In the genomic region with DNA sequence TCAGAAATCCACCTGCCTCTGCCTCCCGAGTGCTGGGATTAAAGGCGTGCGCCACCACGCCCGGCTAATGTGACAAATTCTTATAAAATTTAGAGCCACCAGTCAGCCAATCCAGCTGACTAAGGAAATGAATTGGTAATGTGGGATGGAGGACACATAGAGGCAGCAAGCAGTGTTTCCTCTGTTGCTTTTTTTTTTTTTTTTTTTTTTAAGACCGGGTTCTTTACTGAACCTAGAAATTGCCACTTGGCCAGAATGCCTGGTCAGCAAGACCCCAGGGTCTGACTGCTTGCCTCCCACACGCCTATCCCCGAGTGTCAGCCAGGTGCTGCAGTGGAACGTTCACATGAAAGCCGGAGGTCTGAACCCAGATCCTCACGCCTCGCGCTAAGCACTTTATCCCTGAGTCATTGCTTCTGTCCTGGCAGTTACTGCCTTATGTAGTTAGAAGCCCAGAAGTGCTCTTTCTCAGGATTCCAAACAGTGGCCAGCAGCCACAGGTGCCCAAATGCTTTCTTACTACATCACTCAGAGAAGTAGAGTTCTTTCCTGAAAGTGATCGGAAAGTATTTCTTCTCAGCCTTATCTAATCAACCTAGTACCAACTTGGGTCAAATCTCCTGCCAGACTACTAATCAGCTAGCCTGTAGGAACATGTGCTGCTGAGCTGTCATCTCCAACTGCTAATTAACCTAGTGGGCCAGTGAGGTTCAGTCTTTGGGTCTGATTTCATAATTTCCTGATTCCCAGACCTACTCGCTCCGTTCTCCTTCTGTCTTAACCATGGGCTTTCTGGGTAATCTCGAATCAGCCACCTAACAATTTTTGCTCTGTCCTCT, we compare ENCODE assay signal across 11 mouse cellular contexts. TPM values are rescaled to one million over a fixed set of nuclear protein-coding genes. Genes with fewer than 3 reads are reported as not detected.
DNase-seq lines count a peak whose midpoint lies in the region; ATAC-seq and TF ChIP-seq lines count a peak whose summit lies in the region.
"Had no signal": no experiment of that assay in that cellular context is flagged by ENCODE, and none has a peak within 500 bp of the region (broad histone marks: within the 10 kb centered on the region; RNA-seq: fewer than 3 reads in every experiment).

No protein-coding gene starts in this region.

- H3K36me3 ChIP-seq in forebrain, embryonic 11.5 days (ENCODE audit: control insufficient read depth, insufficient read depth, low read length) = no peaks in the 10 kb centered on the region
- H3K36me3 ChIP-seq: heart, embryonic 15.5 days; midbrain, embryonic 12.5 days had no signal

- H3K4me2 ChIP-seq in forebrain, embryonic 11.5 days (ENCODE audit: low read depth, low read length, severe bottlenecking) = no peak overlapping the region
- H3K4me2 ChIP-seq: heart, embryonic 15.5 days; midbrain, embryonic 12.5 days had no signal

- H3K4me1 ChIP-seq in forebrain, embryonic 11.5 days (replicated peaks; ENCODE audit: control insufficient read depth, insufficient read depth, low read length) = 0 out of 2 replicates have a peak, but pooled peaks cover 2% of the 10 kb centered on the region

- H3K27ac ChIP-seq in forebrain, embryonic 11.5 days (ENCODE audit: low read depth, low read length) = no peak overlapping the region
- H3K27ac ChIP-seq in layer of hippocampus, adult 2 months = no peak overlapping the region
- H3K27ac ChIP-seq: heart, embryonic 15.5 days; midbrain, embryonic 12.5 days had no signal

- ATAC-seq in CD4-positive, CD25-positive, alpha-beta regulatory T cell, adult 4 months = peak; percentile 6
- peak; percentile 72 for ATAC-seq in granulocyte monocyte progenitor cell, adult 5-6 weeks (replicated peaks; ENCODE audit: poor library complexity, severe bottlenecking)
- no peak for ATAC-seq in forebrain, embryonic 11.5 days (replicated peaks; ENCODE audit: low FRiP score)

- H3K9me3 ChIP-seq in forebrain, embryonic 11.5 days (ENCODE audit: control insufficient read depth, low read length) = no peaks in the 10 kb centered on the region
- H3K9me3 ChIP-seq: heart, embryonic 15.5 days; midbrain, embryonic 12.5 days had no signal

- peak; percentile 13 for DNase-seq in 3134 (ENCODE audit: extremely low read depth, insufficient read length, low spot score)
- DNase-seq in naive thymus-derived CD4-positive, alpha-beta T cell, adult 2 months (ENCODE audit: low read depth) = peak; percentile 62
- DNase-seq in forebrain, embryonic 11.5 days (ENCODE audit: low spot score) = no peak
- no peak for DNase-seq in layer of hippocampus, adult 2 months (ENCODE audit: low spot score in 2 of 2)
- DNase-seq in urinary bladder, adult 2 months (ENCODE audit: low spot score) = no peak
- DNase-seq: cerebellum, postnatal 25 days; kidney, adult 2 months had no signal

- no peak overlapping the region for H3K9ac ChIP-seq in forebrain, embryonic 11.5 days (ENCODE audit: low read length)
- H3K9ac ChIP-seq: heart, embryonic 15.5 days; midbrain, embryonic 12.5 days had no signal

- H3K4me3 ChIP-seq in forebrain, embryonic 11.5 days (ENCODE audit: low read depth, low read length) = no peak overlapping the region
- no peak overlapping the region for H3K4me3 ChIP-seq in layer of hippocampus, adult 2 months
- H3K4me3 ChIP-seq: heart, embryonic 15.5 days; midbrain, embryonic 12.5 days had no signal

- no peaks in the 10 kb centered on the region for H3K27me3 ChIP-seq in forebrain, embryonic 11.5 days (ENCODE audit: control insufficient read depth, insufficient read depth, low read length)
- H3K27me3 ChIP-seq: heart, embryonic 15.5 days; midbrain, embryonic 12.5 days had no signal

- no peak for TF ChIP-seq CTCF in layer of hippocampus, adult 2 months (conservative IDR thresholded peaks at IDR 0.05)

- WGBS in forebrain, embryonic 11.5 days = 93% methylated on average over 17 of the region's 17 CpGs

RNA-seq across cellular contexts. Expression of a gene that starts 24.7 kb away (rescaled TPM):
- 10 to 100 TPM; 28.3 to 40.6 TPM for polyA plus RNA-seq in CD4-positive, CD25-positive, alpha-beta regulatory T cell, adult 4 months (2017; shearing (Covaris generic))
- total RNA-seq in granulocyte monocyte progenitor cell, adult 5-6 weeks (2014; fragmentation: Nextera tagmentation) = 3.7 and 5.7 TPM in 2 replicates
- 2.6 and 3.1 TPM in 2 replicates for total RNA-seq in granulocyte monocyte progenitor cell, adult 5-6 weeks (2017)
- 16.8 and 20.5 TPM in 2 replicates for polyA plus RNA-seq in forebrain, embryonic 11.5 days (2014; fragmentation: Nextera tagmentation; extraction: Ambion mirVana)
- 10 to 100 TPM; 94.5 to 94.8 TPM for total RNA-seq in layer of hippocampus, adult 2 months (2021)
- 3.6 and 4.2 TPM in 2 replicates for polyA plus RNA-seq in urinary bladder, adult 2 months (2012; rRNA removed)

Comparison
In these comparisons a context has a peak if more than half of its experiments do, and no peak if none do; other contexts are left out.
1. DNase-seq: peak in 3134 (single experiment) and naive thymus-derived CD4-positive, alpha-beta T cell, adult 2 months (single experiment); none in forebrain, embryonic 11.5 days (single experiment), layer of hippocampus, adult 2 months (0 of 2) and urinary bladder, adult 2 months (single experiment).